20 mouse cellular contexts compared by ENCODE assay signal in genomic region chr13:98690886-98691285, GRCm38 (mm10). TPM values are rescaled to one million over a fixed set of nuclear protein-coding genes. Genes with fewer than 3 reads are reported as not detected.
"Had no signal": no experiment of that assay in that cellular context is flagged by ENCODE, and none has a peak within 500 bp of the region (broad histone marks: within the 10 kb centered on the region; RNA-seq: fewer than 3 reads in every experiment).

No protein-coding gene starts in this region.

- H3K4me1 ChIP-seq: liver, embryonic 13.5 days had no signal

- H3K27ac ChIP-seq: layer of hippocampus, adult 2 months; limb, embryonic 12.5 days; liver, embryonic 13.5 days; midbrain, embryonic 12.5 days; neural tube, embryonic 15.5 days had no signal

- ATAC-seq: midbrain, embryonic 16.5 days had no signal

- H3K9ac ChIP-seq: limb, embryonic 12.5 days; liver, embryonic 13.5 days; midbrain, embryonic 12.5 days; neural tube, embryonic 15.5 days had no signal

- H3K9me3 ChIP-seq: limb, embryonic 12.5 days; liver, embryonic 13.5 days; midbrain, embryonic 12.5 days; neural tube, embryonic 15.5 days had no signal

- H3K4me2 ChIP-seq: limb, embryonic 12.5 days; liver, embryonic 13.5 days; midbrain, embryonic 12.5 days; neural tube, embryonic 15.5 days had no signal

- H3K4me3 ChIP-seq: layer of hippocampus, adult 2 months; limb, embryonic 12.5 days; liver, embryonic 13.5 days; megakaryocyte, embryonic 14.5 days; midbrain, embryonic 12.5 days; neural tube, embryonic 15.5 days had no signal

- H3K36me3 ChIP-seq: limb, embryonic 12.5 days; liver, embryonic 13.5 days; midbrain, embryonic 12.5 days; neural tube, embryonic 15.5 days had no signal

- DNase-seq: kidney, adult 2 months; kidney, postnatal 36 days; liver; liver, embryonic 13.5 days; lung, adult 18-20 months; lung, postnatal 4 days; right cerebral cortex, adult 18-20 months; spleen, adult 18-20 months; thymus, adult 18-20 months; thymus, postnatal 14 days had no signal

RNA-seq across cellular contexts. Expression of gene Tmem171, which starts 3.7 kb away (rescaled TPM):
- total RNA-seq: layer of hippocampus, postnatal 10 days; left cerebral cortex, postnatal 36 days had no signal
- polyA plus RNA-seq: liver, embryonic 13.5 days; midbrain, embryonic 12.5 days; midbrain, embryonic 16.5 days; neural tube, embryonic 11.5 days; neural tube, embryonic 15.5 days had no signal

RNA-seq across cellular contexts. Expression of gene Tmem174, which starts 53.7 kb away (rescaled TPM):
- total RNA-seq: layer of hippocampus, postnatal 10 days; left cerebral cortex, postnatal 36 days had no signal
- polyA plus RNA-seq: limb, embryonic 12.5 days; liver, embryonic 13.5 days; midbrain, embryonic 12.5 days; midbrain, embryonic 16.5 days; neural tube, embryonic 11.5 days; neural tube, embryonic 15.5 days; stomach, embryonic 14.5 days had no signal
